Mouse (Mus musculus) CD4-positive, CD25-positive, alpha-beta regulatory T cell, adult 2 months (primary cell): Measurements from ENCODE around the gene Vmn1r91.
"Not testable (repeated sequence)": the region's sequence is repeated elsewhere in the genome, so short reads cannot be mapped to it uniquely, and the experiment has no call there.

Source experiments
- DNase-seq: peaks from one replicate; pipeline ENCODE4 v3.0.0-alpha.2; 2012; ENCODE audit warnings: low read depth, low spot score

Gene Vmn1r91

GRCm38 (mm10) chr7:20099380-20099779 lies at the start of gene Vmn1r91:
Vmn1r91 (plus strand) TSS chr7:20099680.
- not testable (repeated sequence) for DNase-seq

GRCm38 (mm10) chr7:20064100-20064499 lies 35.4 kb upstream of the Vmn1r91 start:
- not testable (repeated sequence) for DNase-seq

GRCm38 (mm10) chr7:20078118-20078517 lies 21.4 kb upstream of the Vmn1r91 start:
- not testable (repeated sequence) for DNase-seq

GRCm38 (mm10) chr7:20122479-20122878 lies 23.0 kb downstream of the Vmn1r91 start, which contains the start of gene Gm16442:
Gm16442 (minus strand) TSS chr7:20122579.
- DNase-seq, result not testable (repeated sequence)

GRCm38 (mm10) chr7:20138988-20139387 lies 39.5 kb downstream of the Vmn1r91 start, which contains the start of gene Vmn1r93:
Vmn1r93 (minus strand) TSS chr7:20139088.
- not testable (repeated sequence) for DNase-seq
